Mouse (Mus musculus) MEL (cell line): ENCODE measurements around the gene Wfdc3.

ENCODE experiments used
- CHD2 ChIP-seq: IDR thresholded peaks from 2 replicates; pipeline ENCODE4 v1.6.1; 2011; ENCODE audit warnings: low read length, improper control_type of control experiment
- CTCF ChIP-seq, 3 experiments: IDR thresholded peaks in 2 of 3; conservative IDR thresholded peaks in 1 of 3; 2 replicates each; pipeline ENCODE4 v1.5.1; 2011 to 2012; ENCODE audit warnings: low read length in 3 of 3, low read depth in 2 of 3, mild to moderate bottlenecking in 2 of 3, improper control_type of control experiment in 1 of 3, inconsistent platforms in 1 of 3, mixed read lengths in 1 of 3, moderate library complexity in 1 of 3; ENCODE audit not compliant: control insufficient read depth in 1 of 3, insufficient read depth in 1 of 3, poor library complexity in 1 of 3, severe bottlenecking in 1 of 3
- MYC ChIP-seq: IDR thresholded peaks from 2 replicates; pipeline ENCODE4 v1.6.1; 2011; ENCODE audit warnings: low read depth, mild to moderate bottlenecking, low read length, improper control_type of control experiment, moderate library complexity

DNA sequence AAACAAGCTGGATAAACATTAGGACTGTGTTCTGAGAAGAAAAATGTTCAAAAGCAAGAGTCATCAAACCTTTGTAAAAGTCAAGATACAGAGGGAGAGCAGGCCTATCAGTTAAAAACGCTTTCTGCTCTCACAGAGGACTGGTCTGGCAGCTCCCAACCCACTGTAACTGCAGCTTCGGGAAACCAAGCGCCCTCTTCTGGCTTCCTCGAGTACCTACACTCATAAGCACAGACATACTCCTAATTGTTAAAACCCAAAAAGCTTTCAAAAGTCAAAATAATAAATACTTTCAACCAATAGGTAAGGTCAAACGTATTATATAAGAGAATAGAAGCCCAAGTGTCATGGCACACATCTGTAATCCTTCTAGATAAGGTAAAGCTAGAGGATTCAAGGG, 41.5 kb downstream of the Wfdc3 start:
- TF ChIP-seq CTCF (IDR thresholded peaks at IDR 0.05 in 2 of 3, conservative IDR thresholded peaks at IDR 0.05 in 1 of 3; ENCODE audit: control insufficient read depth in 1 of 3, insufficient read depth in 1 of 3, low read depth in 2 of 3, low read length in 3 of 3, poor library complexity in 1 of 3, severe bottlenecking in 1 of 3) (peak in 2 of 3 experiments; percentile 30 to 32; a peak in 4 of 6 replicates), MYC (no peak), CHD2 (no peak)
